Mouse (Mus musculus): ENCODE data around the gene Olfr323. TPM values are rescaled to one million over a fixed set of nuclear protein-coding genes. Genes with fewer than 3 reads are reported as not detected.

The Olfr323 gene
- polyA plus RNA-seq, 1 experiment from 2014 or later, result not detected

- no peak overlapping the region for H3K9ac ChIP-seq (ENCODE audit: low read depth, low read length)
- H3K27me3 ChIP-seq (replicated peaks; ENCODE audit: control insufficient read depth, insufficient read depth, low read length), result peaks cover 59% of the 10 kb centered on the region
- no peak for TF ChIP-seq CTCF (IDR thresholded peaks at IDR 0.05; ENCODE audit: low read depth)
- H3K4me2 ChIP-seq (replicated peaks; ENCODE audit: low read depth), result no peak overlapping the region
- no peaks in the 10 kb centered on the region for H3K9me3 ChIP-seq (ENCODE audit: control insufficient read depth)
- peaks cover 3% of the 10 kb centered on the region; the same call in 1 of the 2 replicates for H3K4me1 ChIP-seq (replicated peaks; ENCODE audit: control insufficient read depth, insufficient read depth, low read length)
- H3K27ac ChIP-seq (ENCODE audit: low read depth, low read length), result no peak overlapping the region
- H3K4me3 ChIP-seq (ENCODE audit: low read depth, low read length), result no peak overlapping the region
- no peaks in the 10 kb centered on the region for H3K36me3 ChIP-seq (ENCODE audit: control insufficient read depth, insufficient read depth)
- 49% methylated on average over 4 of the region's 4 CpGs for WGBS
- no peak for ATAC-seq
Observed at GRCm38 (mm10) chr11:58626146-58626545, 4.2 kb downstream of the Olfr323 start.

DNA sequence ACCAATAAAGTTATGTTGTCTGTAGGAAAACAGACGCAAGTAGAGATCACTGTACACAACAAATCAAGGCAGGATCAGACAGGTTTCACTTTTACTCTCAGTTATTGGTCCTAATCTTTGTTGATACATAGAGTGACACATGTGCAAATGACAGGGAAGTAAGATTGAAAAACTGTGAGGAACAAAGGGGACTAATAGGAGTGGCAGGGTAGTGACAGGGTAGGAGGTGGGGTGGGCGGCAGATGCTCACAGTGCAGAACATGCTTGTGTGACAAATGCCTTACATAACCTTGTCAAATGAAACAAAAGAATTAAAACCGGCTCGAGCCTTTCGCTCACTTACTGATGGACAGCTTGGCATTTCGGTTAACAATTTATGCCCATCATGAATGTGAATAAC, 11.5 kb downstream of the Olfr323 start:
- ATAC-seq, result peak; percentile 70
- TF ChIP-seq CTCF (IDR thresholded peaks at IDR 0.05; ENCODE audit: low read depth), result no peak
- 59% methylated on average over 6 of the region's 6 CpGs for WGBS

GRCm38 (mm10) chr11:58618369-58618768, 11.9 kb downstream of the Olfr323 start:
- Histone ChIP-seq H3K4me3 (ENCODE audit: low read depth, low read length) (no peak overlapping the region), H3K36me3 (ENCODE audit: control insufficient read depth, insufficient read depth) (no peaks in the 10 kb centered on the region), H3K4me1 (replicated peaks; ENCODE audit: control insufficient read depth, insufficient read depth, low read length) (peaks cover 4% of the 10 kb centered on the region; the same call in 1 of the 2 replicates), H3K9ac (ENCODE audit: low read depth, low read length) (no peak overlapping the region), H3K9me3 (ENCODE audit: control insufficient read depth) (no peaks in the 10 kb centered on the region), H3K27ac (ENCODE audit: low read depth, low read length) (0 out of 2 replicates have a peak overlapping the region, but pooled peaks have one; percentile 46), H3K27me3 (replicated peaks; ENCODE audit: control insufficient read depth, insufficient read depth, low read length) (peaks cover 53% of the 10 kb centered on the region), H3K4me2 (replicated peaks; ENCODE audit: low read depth) (peak overlapping the region; percentile 14; the same call in 1 of the 2 replicates)
- WGBS, result 18% methylated on average over 3 of the region's 3 CpGs
- ATAC-seq, result peak; percentile 85
- TF ChIP-seq CTCF (IDR thresholded peaks at IDR 0.05; ENCODE audit: low read depth), result no peak

More for the DNA sequence above, 11.5 kb downstream of the Olfr323 start:
- H3K27ac ChIP-seq (ENCODE audit: low read depth, low read length), result 0 out of 2 replicates have a peak overlapping the region, but pooled peaks have one; percentile 46
- no peaks in the 10 kb centered on the region for H3K9me3 ChIP-seq (ENCODE audit: control insufficient read depth)
- peaks cover 4% of the 10 kb centered on the region; the same call in 1 of the 2 replicates for H3K4me1 ChIP-seq (replicated peaks; ENCODE audit: control insufficient read depth, insufficient read depth, low read length)
- no peaks in the 10 kb centered on the region for H3K36me3 ChIP-seq (ENCODE audit: control insufficient read depth, insufficient read depth)
- H3K4me2 ChIP-seq (replicated peaks; ENCODE audit: low read depth), result peak overlapping the region; percentile 14; the same call in 1 of the 2 replicates
- no peak overlapping the region for H3K4me3 ChIP-seq (ENCODE audit: low read depth, low read length)
- peaks cover 57% of the 10 kb centered on the region for H3K27me3 ChIP-seq (replicated peaks; ENCODE audit: control insufficient read depth, insufficient read depth, low read length)
- H3K9ac ChIP-seq (ENCODE audit: low read depth, low read length), result no peak overlapping the region

- Histone ChIP-seq H3K36me3 (ENCODE audit: control insufficient read depth, insufficient read depth) (no peaks in the 10 kb centered on the region), H3K27ac (ENCODE audit: low read depth, low read length) (no peak within 1 kb of the TSS), H3K4me3 (ENCODE audit: low read depth, low read length) (no peak within 1 kb of the TSS), H3K4me2 (replicated peaks; ENCODE audit: low read depth) (no peak within 1 kb of the TSS), H3K27me3 (replicated peaks; ENCODE audit: control insufficient read depth, insufficient read depth, low read length) (peaks cover 58% of the 10 kb centered on the region), H3K9ac (ENCODE audit: low read depth, low read length) (no peak within 1 kb of the TSS), H3K4me1 (replicated peaks; ENCODE audit: control insufficient read depth, insufficient read depth, low read length) (peaks cover 4% of the 10 kb centered on the region; the same call in 1 of the 2 replicates), H3K9me3 (ENCODE audit: control insufficient read depth) (no peaks in the 10 kb centered on the region)
- no peak for ATAC-seq
- TF ChIP-seq CTCF (IDR thresholded peaks at IDR 0.05; ENCODE audit: low read depth), result no peak
- WGBS, result 91% methylated on average over 4 of the region's 4 CpGs
Observed at GRCm38 (mm10) chr11:58615975-58616374, 14.3 kb downstream of the Olfr323 start, which contains the start of gene 2210407C18Rik. Gene 2210407C18Rik (minus strand): TSS chr11:58616075.

- Histone ChIP-seq H3K27ac (ENCODE audit: low read depth, low read length) (no peak overlapping the region), H3K4me2 (replicated peaks; ENCODE audit: low read depth) (no peak overlapping the region)
- peak; percentile 69 for ATAC-seq
Observed at GRCm38 (mm10) chr11:58614526-58614925, 15.8 kb downstream of the Olfr323 start.

DNA sequence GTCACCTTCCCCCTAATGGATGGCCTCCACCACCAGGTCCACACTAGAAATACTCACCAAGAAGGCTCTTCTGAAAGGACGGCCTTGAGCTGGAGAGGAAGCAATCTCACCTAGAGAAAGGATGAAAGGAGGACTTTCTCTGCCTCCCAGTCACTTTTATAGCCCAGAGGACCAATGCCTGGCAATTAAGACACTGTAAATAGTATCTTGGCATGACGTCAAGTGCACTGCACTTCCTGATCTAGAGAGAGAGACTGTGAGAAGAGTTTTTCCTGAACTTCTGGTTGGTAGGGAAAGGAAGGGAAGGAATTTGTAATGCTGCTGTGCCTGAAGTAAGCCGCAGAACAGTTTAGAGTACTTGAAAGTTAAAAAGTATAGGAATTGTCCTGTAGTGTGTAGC, 16.9 kb downstream of the Olfr323 start:
- Histone ChIP-seq H3K27ac (ENCODE audit: low read depth, low read length) (no peak overlapping the region), H3K4me3 (ENCODE audit: low read depth, low read length) (no peak overlapping the region), H3K9me3 (ENCODE audit: control insufficient read depth) (no peaks in the 10 kb centered on the region), H3K9ac (ENCODE audit: low read depth, low read length) (no peak overlapping the region), H3K36me3 (ENCODE audit: control insufficient read depth, insufficient read depth) (no peaks in the 10 kb centered on the region), H3K4me2 (replicated peaks; ENCODE audit: low read depth) (no peak overlapping the region), H3K27me3 (replicated peaks; ENCODE audit: control insufficient read depth, insufficient read depth, low read length) (peaks cover 53% of the 10 kb centered on the region), H3K4me1 (replicated peaks; ENCODE audit: control insufficient read depth, insufficient read depth, low read length) (0 out of 2 replicates have a peak, but pooled peaks cover 4% of the 10 kb centered on the region)
- TF ChIP-seq CTCF (IDR thresholded peaks at IDR 0.05; ENCODE audit: low read depth), result no peak
- peak; percentile 42; the same call in 1 of the 2 replicates for ATAC-seq
- WGBS, result 24% methylated on average over 3 of the region's 3 CpGs

More at GRCm38 (mm10) chr11:58614526-58614925, 15.8 kb downstream of the Olfr323 start:
- no peaks in the 10 kb centered on the region for H3K36me3 ChIP-seq (ENCODE audit: control insufficient read depth, insufficient read depth)
- H3K4me3 ChIP-seq (ENCODE audit: low read depth, low read length), result no peak overlapping the region
- TF ChIP-seq CTCF (IDR thresholded peaks at IDR 0.05; ENCODE audit: low read depth), result no peak
- H3K4me1 ChIP-seq (replicated peaks; ENCODE audit: control insufficient read depth, insufficient read depth, low read length), result peaks cover 4% of the 10 kb centered on the region; the same call in 1 of the 2 replicates
- H3K27me3 ChIP-seq (replicated peaks; ENCODE audit: control insufficient read depth, insufficient read depth, low read length), result peaks cover 50% of the 10 kb centered on the region
- no peak overlapping the region for H3K9ac ChIP-seq (ENCODE audit: low read depth, low read length)
- H3K9me3 ChIP-seq (ENCODE audit: control insufficient read depth), result no peaks in the 10 kb centered on the region

Measured in intestine, postnatal 0 days (tissue).